Mouse (Mus musculus) heart, embryonic 14.5 days (tissue): ENCODE data around the gene Pex12. TPM values are rescaled to one million over a fixed set of nuclear protein-coding genes. Genes with fewer than 3 reads are reported as not detected.
"Not testable (repeated sequence)": the region's sequence is repeated elsewhere in the genome, so short reads cannot be mapped to it uniquely, and the experiment has no call there.

Experiments used
- ATAC-seq: fragments of 200-750 bp; cut with Nextera tagmentation; 2 replicates; pipeline ENCODE4 v1.8.0; 2017; ENCODE audit warnings: low read depth, moderate TSS enrichment; ENCODE audit not compliant: insufficient number of reproducible peaks, insufficient read depth, low FRiP score
- H3K27ac ChIP-seq, 2 experiments: fragments of 200-500 bp in 1 of 2; fragments of 300-500 bp in 1 of 2; sonication (generic) in 1 of 2; replicated peaks in 1 of 2; 2 replicates each; pipeline ENCODE4 v1.5.1; 2012 to 2014; ENCODE audit warnings: low read depth in 2 of 2, low read length in 2 of 2, control low read depth in 1 of 2, mild to moderate bottlenecking in 1 of 2, mixed read lengths in 1 of 2; ENCODE audit not compliant: control insufficient read depth in 1 of 2, insufficient read depth in 1 of 2
- H3K27me3 ChIP-seq: fragments of 300-500 bp; sonication (generic); 2 replicates; pipeline ENCODE4 v1.6.1; 2014; ENCODE audit warnings: mild to moderate bottlenecking, low read length, control low read depth; ENCODE audit not compliant: control insufficient read depth, insufficient read depth
- H3K36me3 ChIP-seq: fragments of 300-500 bp; sonication (generic); 2 replicates; pipeline ENCODE4 v1.6.1; 2014; ENCODE audit warnings: mild to moderate bottlenecking, control low read depth, low read length, mixed read lengths; ENCODE audit not compliant: control insufficient read depth, insufficient read depth
- H3K4me1 ChIP-seq, 2 experiments: fragments of 200-500 bp in 1 of 2; fragments of 300-500 bp in 1 of 2; sonication (generic) in 1 of 2; 2 replicates each; pipeline ENCODE4 v1.6.1; 2012 to 2014; ENCODE audit warnings: low read length in 2 of 2, control low read depth in 1 of 2, mixed read lengths in 1 of 2; ENCODE audit not compliant: control insufficient read depth in 2 of 2, insufficient read depth in 2 of 2
- H3K4me2 ChIP-seq: fragments of 300-500 bp; sonication (generic); 2 replicates; pipeline ENCODE4 v1.6.1; 2014; ENCODE audit warnings: mild to moderate bottlenecking, low read length
- H3K4me3 ChIP-seq, 2 experiments: fragments of 200-500 bp in 1 of 2; fragments of 300-500 bp in 1 of 2; sonication (generic) in 1 of 2; 2 replicates each; pipeline ENCODE4 v1.5.1; 2012 to 2014; ENCODE audit warnings: low read length in 2 of 2, mild to moderate bottlenecking in 2 of 2, control low read depth in 1 of 2, low read depth in 1 of 2, moderate library complexity in 1 of 2; ENCODE audit not compliant: control insufficient read depth in 1 of 2, insufficient read depth in 1 of 2
- H3K9ac ChIP-seq: fragments of 300-500 bp; sonication (generic); 2 replicates; pipeline ENCODE4 v1.6.1; 2014; ENCODE audit warnings: mild to moderate bottlenecking, low read length
- H3K9me3 ChIP-seq: fragments of 300-500 bp; sonication (generic); 2 replicates; pipeline ENCODE4 v1.6.1; 2016; ENCODE audit warnings: low read length, control low read depth; ENCODE audit not compliant: control insufficient read depth
- WGBS: fragments of 180-500 bp; shearing (Covaris S2); extraction: QIAGEN DNeasy Blood & Tissue Kit; methylation state at CpG from one replicate; pipeline ENCODE4 v1.1.7; 2014; 5-methylcytosine and 5-hydroxymethylcytosine counted together
- polyA plus RNA-seq: library from polyadenylated mRNA; unstranded; fragments of >200 nt; fragmentation: Nextera tagmentation; extraction: Ambion mirVana; gene quantifications from 2 replicates; pipeline ENCODE4 v1.2.1, GENCODE M21; 2014

Pex12 gene
- polyA plus RNA-seq, 1 experiment from 2014 or later, result 9.2 TPM

GRCm38 (mm10) chr11:83271951-83272843 lies 30.2 kb downstream of the Pex12 start:
- no peaks in the 10 kb centered on the region for H3K9me3 ChIP-seq
- WGBS, result 7% methylated on average over 2 of the region's 2 CpGs
- H3K27ac ChIP-seq, result peak overlapping the region in 1 of 2 experiments; percentile 78; a peak in 2 of 4 replicates
- peak overlapping the region; percentile 21; the same call in 1 of the 2 replicates for H3K9ac ChIP-seq
- H3K4me3 ChIP-seq, result peak overlapping the region in 1 of 2 experiments; percentile 61; a peak in 1 of 4 replicates
- ATAC-seq, result no peak
- peak overlapping the region; percentile 66 for H3K4me2 ChIP-seq
- no peaks in the 10 kb centered on the region for H3K4me1 ChIP-seq
- no peaks in the 10 kb centered on the region for H3K27me3 ChIP-seq
- no peaks in the 10 kb centered on the region for H3K36me3 ChIP-seq

DNA sequence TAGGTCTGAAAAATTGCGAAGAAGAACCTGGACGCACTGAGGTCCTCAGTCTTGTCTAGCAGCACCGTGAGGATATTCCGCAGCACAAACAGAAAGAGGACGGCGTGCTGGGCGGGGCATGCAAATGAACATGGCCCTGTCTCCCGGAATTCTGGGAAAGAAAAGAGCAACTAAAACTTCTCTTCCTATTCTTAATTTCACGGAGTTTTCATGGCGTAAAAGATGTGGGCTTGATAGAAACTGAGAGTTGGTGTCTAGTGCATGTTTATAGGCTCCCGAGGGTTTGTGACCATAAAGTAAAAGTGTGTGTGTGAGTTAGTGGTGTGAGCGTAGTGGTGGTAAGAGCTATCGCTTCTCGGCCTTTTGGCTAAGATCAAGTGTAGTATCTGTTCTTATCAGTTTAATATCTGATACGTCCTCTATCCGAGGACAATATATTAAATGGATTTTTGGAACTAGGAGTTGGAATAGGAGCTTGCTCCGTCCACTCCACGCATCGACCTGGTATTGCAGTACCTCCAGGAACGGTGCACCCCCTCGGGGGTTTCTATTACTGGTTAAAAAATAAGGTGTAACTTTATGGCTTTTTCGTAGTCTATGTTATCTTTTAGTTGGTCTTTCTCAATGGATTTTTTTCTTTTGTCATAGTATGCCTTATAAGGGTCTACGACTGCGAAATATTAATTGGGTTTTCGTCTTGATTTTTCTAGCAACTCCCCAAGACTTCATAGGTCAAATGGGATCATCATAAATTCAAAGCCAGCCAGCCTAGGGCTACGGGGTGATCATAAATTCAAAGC lies 31.0 kb downstream of the Pex12 start:
- under 1% methylated on average over 25 of the region's 26 CpGs for WGBS

GRCm38 (mm10) chr11:83270842-83271150 lies 31.6 kb downstream of the Pex12 start:
- H3K4me2 ChIP-seq, result peak overlapping the region; percentile 66
- no peaks in the 10 kb centered on the region for H3K36me3 ChIP-seq
- 3% methylated on average over 6 of the region's 6 CpGs for WGBS
- no peaks in the 10 kb centered on the region for H3K27me3 ChIP-seq
- ATAC-seq, result peak; percentile 22; the same call in 1 of the 2 replicates
- no peaks in the 10 kb centered on the region for H3K4me1 ChIP-seq
- peak overlapping the region; percentile 57 to 61 for H3K4me3 ChIP-seq
- no peaks in the 10 kb centered on the region for H3K9me3 ChIP-seq
- H3K27ac ChIP-seq, result peak overlapping the region; percentile 78 to 81; a peak in 3 of 4 replicates
- H3K9ac ChIP-seq, result peak overlapping the region; percentile 82

More for the DNA sequence above, 31.0 kb downstream of the Pex12 start:
- peak overlapping the region; percentile 66 for H3K4me2 ChIP-seq
- peak; percentile 65 for ATAC-seq
- peak overlapping the region; percentile 57 to 61 for H3K4me3 ChIP-seq
- H3K36me3 ChIP-seq, result no peaks in the 10 kb centered on the region
- H3K9me3 ChIP-seq, result no peaks in the 10 kb centered on the region
- H3K27ac ChIP-seq, result peak overlapping the region; percentile 78 to 81
- H3K9ac ChIP-seq, result peak overlapping the region; percentile 82
- H3K27me3 ChIP-seq, result no peaks in the 10 kb centered on the region
- H3K4me1 ChIP-seq, result no peaks in the 10 kb centered on the region

DNA sequence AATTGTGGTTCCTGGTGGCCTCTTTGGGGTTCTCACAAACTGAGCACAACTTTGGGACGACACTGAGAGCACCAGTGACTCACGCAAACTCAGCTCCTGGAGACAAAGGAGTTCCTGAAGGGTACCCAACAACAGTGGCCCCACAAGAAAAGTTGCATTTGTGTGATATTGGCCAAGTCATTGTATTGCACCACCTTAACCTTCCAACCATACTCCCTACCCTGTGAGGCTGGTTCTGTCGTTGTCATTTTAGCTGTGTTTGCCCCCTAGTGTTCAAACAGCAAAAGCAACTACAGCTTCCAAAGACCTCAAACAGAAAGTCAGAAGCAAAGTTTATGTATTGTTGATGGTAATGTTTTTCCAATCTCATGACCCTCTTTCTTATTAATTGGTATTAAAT lies 39.2 kb downstream of the Pex12 start:
- ATAC-seq, result no peak
- no peak overlapping the region for H3K9ac ChIP-seq
- no peaks in the 10 kb centered on the region for H3K27me3 ChIP-seq
- H3K4me2 ChIP-seq, result no peak overlapping the region
- 52% methylated on average over 3 of the region's 3 CpGs for WGBS
- H3K9me3 ChIP-seq, result no peaks in the 10 kb centered on the region
- no peak overlapping the region for H3K27ac ChIP-seq
- no peaks in the 10 kb centered on the region for H3K4me1 ChIP-seq
- H3K4me3 ChIP-seq, result no peak overlapping the region
- H3K36me3 ChIP-seq, result no peaks in the 10 kb centered on the region

- H3K36me3 ChIP-seq, result no peaks in the 10 kb centered on the region
- H3K27ac ChIP-seq, result no peak overlapping the region
- H3K27me3 ChIP-seq, result no peaks in the 10 kb centered on the region
- WGBS, result 83% methylated on average over 1 of the region's 1 CpGs
- no peak overlapping the region for H3K9ac ChIP-seq
- H3K4me2 ChIP-seq, result no peak overlapping the region
- H3K9me3 ChIP-seq, result no peaks in the 10 kb centered on the region
- no peak overlapping the region for H3K4me3 ChIP-seq
- no peaks in the 10 kb centered on the region for H3K4me1 ChIP-seq
- ATAC-seq, result no peak
Observed at GRCm38 (mm10) chr11:83262673-83263072, 39.7 kb downstream of the Pex12 start.

DNA sequence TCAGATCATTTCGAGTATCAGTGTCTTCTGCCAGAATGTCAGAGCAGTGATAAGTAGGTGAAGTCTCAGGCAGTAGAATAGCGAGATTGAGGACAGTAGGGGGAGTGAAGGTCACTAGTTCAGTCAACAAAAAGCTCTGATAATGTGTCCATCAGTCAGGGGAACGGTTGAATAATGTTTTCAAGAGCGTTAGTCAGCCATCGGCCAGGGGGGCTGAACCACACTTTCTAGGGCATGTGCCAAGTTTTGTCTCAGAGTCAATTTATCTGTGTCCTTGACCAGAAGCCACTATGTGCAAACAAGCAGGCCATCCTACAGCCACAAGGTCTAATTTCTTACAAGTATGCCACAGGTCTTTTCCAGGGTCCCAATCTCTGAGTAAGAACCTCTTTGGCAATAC lies 45.2 kb downstream of the Pex12 start:
- H3K4me2 ChIP-seq, H3K4me1 ChIP-seq, ATAC-seq, H3K27me3 ChIP-seq, H3K27ac ChIP-seq, H3K36me3 ChIP-seq, H3K9ac ChIP-seq, H3K9me3 ChIP-seq, H3K4me3 ChIP-seq: not testable (repeated sequence)
- WGBS, result 28% methylated on average over 5 of the region's 5 CpGs
